Mouse (Mus musculus) erythroblast, embryonic 14.5 days (primary cell): Measurements from ENCODE around the gene Nrxn3. TPM values are rescaled to one million over a fixed set of nuclear protein-coding genes. Genes with fewer than 3 reads are reported as not detected.

ENCODE experiments used
- H3K27me3 ChIP-seq: 2 replicates; pipeline ENCODE4 v1.6.1; 2012; ENCODE audit warnings: inconsistent platforms; ENCODE audit not compliant: control insufficient read depth
- H3K36me3 ChIP-seq: 2 replicates; pipeline ENCODE4 v1.6.1; 2012; ENCODE audit warnings: mild to moderate bottlenecking, inconsistent platforms; ENCODE audit not compliant: control insufficient read depth
- H3K4me1 ChIP-seq: 2 replicates; pipeline ENCODE4 v1.6.1; 2012; ENCODE audit warnings: inconsistent platforms; ENCODE audit not compliant: control insufficient read depth
- H3K4me3 ChIP-seq: replicated peaks from 2 replicates; pipeline ENCODE3; 2012; ENCODE audit warnings: moderate library complexity, mild to moderate bottlenecking, inconsistent platforms
- H3K9me3 ChIP-seq: 2 replicates; pipeline ENCODE4 v1.6.1; 2012; ENCODE audit warnings: low read length, inconsistent platforms, mixed read lengths; ENCODE audit not compliant: control insufficient read depth
- GATA1 ChIP-seq: IDR thresholded peaks from 2 replicates; pipeline ENCODE4 v1.6.1; 2012; ENCODE audit warnings: low read length, inconsistent platforms, mixed read lengths
- TAL1 ChIP-seq: IDR thresholded peaks from 3 replicates; pipeline ENCODE4 v1.6.1; 2012; ENCODE audit warnings: low read length, inconsistent platforms, mixed read lengths
- polyA plus RNA-seq: library from polyadenylated mRNA; stranded (reverse); fragments of >175 nt; gene quantifications from 2 replicates; pipeline ENCODE4 v1.2.3, GENCODE M21; 2012

Nrxn3 gene
- polyA plus RNA-seq: 0.36 TPM in 1 of 2 replicates, not detected in the other

DNA sequence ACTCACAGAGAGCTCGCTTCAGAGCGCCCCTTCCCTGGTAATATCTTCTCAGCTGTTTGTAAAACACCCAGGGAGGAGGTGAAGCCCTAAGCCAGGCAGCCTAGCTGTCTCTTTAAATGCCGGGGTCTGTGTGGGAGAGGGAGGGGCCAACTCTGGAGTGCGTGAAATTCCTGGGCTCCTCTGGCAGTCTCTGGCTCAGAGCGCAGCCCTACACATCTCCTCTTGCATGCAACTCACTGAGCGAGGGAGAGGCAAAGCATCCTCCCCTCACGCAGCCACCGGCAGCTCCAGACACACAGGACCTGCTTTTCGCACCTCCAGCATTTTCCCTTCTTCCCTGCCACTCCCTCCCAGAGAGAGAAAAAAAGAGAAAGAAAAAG, at the start of gene Nrxn3:
TSS of gene Nrxn3 (plus strand) at position 186 of the 380 bp plus-strand sequence.
- Histone ChIP-seq H3K27me3 (no peaks in the 10 kb centered on the region), H3K9me3 (peaks cover 12% of the 10 kb centered on the region), H3K36me3 (no peaks in the 10 kb centered on the region), H3K4me1 (no peaks in the 10 kb centered on the region), H3K4me3 (no peak within 1 kb of the TSS)
- TF ChIP-seq GATA1 (no peak), TAL1 (no peak)

DNA sequence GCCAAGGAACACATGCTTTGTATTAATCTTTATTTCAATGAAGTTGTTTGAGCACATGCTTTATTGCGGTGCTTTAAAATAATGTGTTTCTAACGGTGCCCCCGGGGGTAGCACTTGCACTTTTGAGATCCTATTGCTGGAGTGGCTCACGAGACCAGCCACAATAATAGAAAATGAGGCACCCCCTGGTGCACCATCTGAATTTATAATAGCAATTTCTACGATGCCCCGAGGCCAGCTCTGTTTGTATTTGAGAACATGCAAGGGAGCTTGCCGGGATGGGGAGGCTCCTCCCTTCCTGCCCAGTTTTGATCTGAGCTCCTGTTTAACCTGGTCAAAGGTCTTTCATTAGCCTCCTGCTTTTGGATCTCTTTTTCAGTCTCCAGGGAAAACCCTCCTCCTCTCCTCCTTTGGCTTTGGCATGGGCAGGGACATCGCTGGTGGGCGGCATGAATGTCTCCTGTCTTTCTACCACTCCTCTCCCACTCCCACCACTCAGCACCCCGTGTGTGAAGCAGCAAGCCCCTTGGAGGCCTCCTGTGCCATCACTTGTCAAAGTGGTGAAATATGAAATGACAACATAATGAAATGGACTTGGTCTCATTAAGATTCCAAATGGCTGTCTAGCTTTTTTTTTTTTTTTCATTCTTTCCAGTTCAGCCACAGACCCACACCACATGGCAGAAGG, 18.4 kb upstream of the Nrxn3 start:
- Histone ChIP-seq H3K9me3 (no peaks in the 10 kb centered on the region), H3K36me3 (no peaks in the 10 kb centered on the region), H3K4me1 (no peaks in the 10 kb centered on the region), H3K27me3 (no peaks in the 10 kb centered on the region), H3K4me3 (no peak overlapping the region)
- TF ChIP-seq TAL1 (no peak), GATA1 (no peak)

DNA sequence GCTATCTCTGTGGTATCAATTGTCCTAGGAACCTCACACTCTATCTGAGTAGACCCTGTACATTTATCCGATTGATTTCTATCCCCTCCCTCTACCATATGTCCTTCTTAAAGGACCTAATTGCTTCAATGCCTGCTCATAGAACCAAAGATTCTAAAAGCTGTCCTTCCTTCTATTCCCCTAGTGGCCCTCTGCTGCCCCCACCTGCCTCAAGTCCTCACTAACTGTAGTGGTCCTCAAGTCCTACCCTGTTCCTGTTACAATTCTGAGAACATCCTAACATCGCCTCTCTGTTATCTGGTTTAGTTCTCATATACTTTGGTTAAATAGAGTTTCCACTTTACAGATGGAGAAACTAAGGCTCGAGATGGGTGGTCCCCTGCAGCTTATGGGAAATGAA, 16.7 kb upstream of the Nrxn3 start:
- TF ChIP-seq GATA1 (no peak), TAL1 (no peak)
- Histone ChIP-seq H3K4me3 (no peak overlapping the region), H3K27me3 (no peaks in the 10 kb centered on the region), H3K36me3 (no peaks in the 10 kb centered on the region), H3K9me3 (no peaks in the 10 kb centered on the region), H3K4me1 (no peaks in the 10 kb centered on the region)

DNA sequence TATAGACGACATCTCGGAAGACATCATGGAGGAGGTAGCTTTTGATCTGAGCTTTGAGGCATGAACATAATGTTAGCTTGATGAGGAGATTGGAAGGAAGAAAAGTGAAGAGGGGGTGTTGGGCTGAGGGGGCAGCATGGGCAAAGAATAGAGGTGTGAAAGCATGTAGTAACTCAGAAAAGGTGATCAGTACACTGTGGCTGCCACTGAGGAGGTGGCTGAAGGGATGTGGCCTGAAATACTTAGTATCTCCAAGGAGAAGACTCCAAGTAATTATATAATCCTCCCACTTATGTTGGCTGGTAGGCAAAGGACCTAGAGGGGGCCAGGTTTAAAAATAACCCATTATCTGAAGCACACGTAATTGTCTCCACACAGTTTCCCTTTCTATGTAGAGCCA, 14.9 kb upstream of the Nrxn3 start:
- no peak overlapping the region for H3K4me3 ChIP-seq
- no peaks in the 10 kb centered on the region for H3K9me3 ChIP-seq
- no peaks in the 10 kb centered on the region for H3K4me1 ChIP-seq
- no peak for TF ChIP-seq GATA1
- TF ChIP-seq TAL1: no peak
- H3K27me3 ChIP-seq: no peaks in the 10 kb centered on the region
- H3K36me3 ChIP-seq: no peaks in the 10 kb centered on the region

GRCm38 (mm10) chr12:88709223-88709622, 13.5 kb upstream of the Nrxn3 start:
- Histone ChIP-seq H3K4me1 (no peaks in the 10 kb centered on the region), H3K4me3 (no peak overlapping the region), H3K36me3 (no peaks in the 10 kb centered on the region), H3K9me3 (peaks cover 2% of the 10 kb centered on the region; the same call in 1 of the 2 replicates), H3K27me3 (no peaks in the 10 kb centered on the region)
- TF ChIP-seq TAL1: no peak
- TF ChIP-seq GATA1: no peak

DNA sequence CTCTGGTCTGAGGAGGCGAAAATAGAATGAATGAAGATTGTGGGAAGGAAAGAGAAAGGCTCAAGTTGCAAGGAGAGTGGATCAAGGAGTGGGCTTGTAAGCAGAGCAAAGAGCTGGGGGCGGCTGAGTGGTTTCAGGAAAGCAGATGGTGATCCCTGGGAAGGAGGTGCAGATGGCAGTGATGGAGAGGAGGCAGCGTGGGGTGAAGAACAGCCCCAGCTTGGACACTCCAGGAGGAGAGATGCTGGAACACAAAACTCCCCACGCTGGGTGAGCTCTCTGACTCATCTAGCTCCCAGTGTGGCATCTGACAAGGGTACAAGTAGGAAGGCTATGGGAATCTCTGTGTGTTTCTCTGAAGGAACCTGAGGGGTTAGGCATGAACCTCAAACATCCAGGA, 9.2 kb upstream of the Nrxn3 start:
- TF ChIP-seq TAL1: no peak
- TF ChIP-seq GATA1: no peak
- Histone ChIP-seq H3K4me1 (no peaks in the 10 kb centered on the region), H3K4me3 (no peak overlapping the region), H3K36me3 (no peaks in the 10 kb centered on the region), H3K9me3 (peaks cover 2% of the 10 kb centered on the region; the same call in 1 of the 2 replicates), H3K27me3 (no peaks in the 10 kb centered on the region)

- Histone ChIP-seq H3K36me3 (no peaks in the 10 kb centered on the region), H3K4me1 (no peaks in the 10 kb centered on the region), H3K27me3 (no peaks in the 10 kb centered on the region), H3K4me3 (no peak overlapping the region), H3K9me3 (peaks cover 8% of the 10 kb centered on the region)
- no peak for TF ChIP-seq GATA1
- no peak for TF ChIP-seq TAL1
Measured at GRCm38 (mm10) chr12:88722031-88722690, 515 bp upstream of the Nrxn3 start.

DNA sequence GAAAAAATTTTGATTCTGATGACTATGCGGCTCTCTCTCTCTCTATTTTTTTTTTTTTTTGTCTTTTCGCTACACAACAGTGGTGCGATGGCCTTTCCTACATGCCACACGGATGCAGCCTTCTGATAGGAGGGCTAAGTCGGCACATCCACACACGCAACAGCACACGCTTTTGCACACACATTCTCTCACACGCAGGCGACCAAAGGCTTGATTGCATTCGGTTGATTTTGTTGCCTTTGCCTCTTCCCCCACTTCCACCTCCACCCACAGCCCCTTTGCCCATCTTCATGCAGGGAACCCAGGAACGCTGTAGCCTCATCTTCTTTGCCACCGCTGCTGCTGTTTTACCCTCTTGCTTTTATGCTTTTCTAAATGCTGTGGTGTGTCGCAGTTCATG, 3.6 kb downstream of the Nrxn3 start:
- TF ChIP-seq TAL1: no peak
- no peak for TF ChIP-seq GATA1
- H3K36me3 ChIP-seq: no peaks in the 10 kb centered on the region
- H3K9me3 ChIP-seq: peaks cover 12% of the 10 kb centered on the region
- H3K27me3 ChIP-seq: no peaks in the 10 kb centered on the region
- H3K4me1 ChIP-seq: no peaks in the 10 kb centered on the region
- no peak overlapping the region for H3K4me3 ChIP-seq

GRCm38 (mm10) chr12:88726755-88727154, 4.1 kb downstream of the Nrxn3 start:
- H3K4me1 ChIP-seq: no peaks in the 10 kb centered on the region

GRCm38 (mm10) chr12:88730720-88731119, 8.0 kb downstream of the Nrxn3 start:
- H3K9me3 ChIP-seq: peaks cover 12% of the 10 kb centered on the region
- no peaks in the 10 kb centered on the region for H3K4me1 ChIP-seq
- no peaks in the 10 kb centered on the region for H3K36me3 ChIP-seq
- TF ChIP-seq TAL1 (no peak), GATA1 (no peak)
- no peaks in the 10 kb centered on the region for H3K27me3 ChIP-seq
- no peak overlapping the region for H3K4me3 ChIP-seq

More at GRCm38 (mm10) chr12:88726755-88727154, 4.1 kb downstream of the Nrxn3 start:
- Histone ChIP-seq H3K9me3 (peaks cover 12% of the 10 kb centered on the region), H3K4me3 (no peak overlapping the region), H3K36me3 (no peaks in the 10 kb centered on the region), H3K27me3 (no peaks in the 10 kb centered on the region)
- TF ChIP-seq GATA1: no peak
- no peak for TF ChIP-seq TAL1
